Mouse (Mus musculus) testis, adult 2 months (tissue): Measurements from ENCODE around the gene B3gat3. TPM values are rescaled to one million over a fixed set of nuclear protein-coding genes. Genes with fewer than 3 reads are reported as not detected.

Source experiments
- H3K27ac ChIP-seq: fragments of 200-500 bp; 2 replicates; pipeline ENCODE4 v1.5.1; 2012; ENCODE audit warnings: low read depth, low read length; ENCODE audit not compliant: control insufficient read depth, insufficient read depth
- H3K27me3 ChIP-seq: fragments of 200-500 bp; 2 replicates; pipeline ENCODE4 v1.6.1; 2012; ENCODE audit warnings: mild to moderate bottlenecking, low read length, moderate library complexity; ENCODE audit not compliant: control insufficient read depth, insufficient read depth
- H3K36me3 ChIP-seq: fragments of 200-500 bp; 2 replicates; pipeline ENCODE4 v1.6.1; 2012; ENCODE audit warnings: mild to moderate bottlenecking, low read length; ENCODE audit not compliant: control insufficient read depth, insufficient read depth
- H3K4me1 ChIP-seq: fragments of 200-500 bp; 2 replicates; pipeline ENCODE4 v1.6.1; 2012; ENCODE audit warnings: low read length; ENCODE audit not compliant: control insufficient read depth, insufficient read depth
- H3K4me3 ChIP-seq: fragments of 200-500 bp; 2 replicates; pipeline ENCODE4 v1.5.1; 2012; ENCODE audit warnings: low read depth, mild to moderate bottlenecking, low read length, moderate library complexity, mixed read lengths; ENCODE audit not compliant: control insufficient read depth
- CTCF ChIP-seq: fragments of 200-500 bp; IDR thresholded peaks from 2 replicates; pipeline ENCODE4 v1.5.1; 2012; ENCODE audit warnings: low read depth, mild to moderate bottlenecking, inconsistent platforms, low read length, moderate library complexity; ENCODE audit not compliant: control insufficient read depth, insufficient read depth, insufficient replicate concordance
- POLR2A ChIP-seq: fragments of 200-500 bp; IDR thresholded peaks from 2 replicates; pipeline ENCODE4 v1.6.1; 2012; ENCODE audit warnings: low read depth, mild to moderate bottlenecking, inconsistent platforms, low read length, moderate library complexity; ENCODE audit not compliant: control insufficient read depth
- polyA plus RNA-seq: library from polyadenylated mRNA; depleted of rRNA; stranded (reverse); fragments of >200 nt; gene quantifications from 2 replicates; pipeline ENCODE4 v1.2.3, GENCODE M21; 2012

B3gat3 gene
- polyA plus RNA-seq, 1 experiment = 19.5 TPM

GRCm38 (mm10) chr19:8946929-8947328 is 26.8 kb downstream of the B3gat3 start:
- Histone ChIP-seq H3K4me3 (no peak overlapping the region), H3K27me3 (no peaks in the 10 kb centered on the region), H3K27ac (no peak overlapping the region), H3K36me3 (peaks cover 16% of the 10 kb centered on the region), H3K4me1 (no peaks in the 10 kb centered on the region; the same call in 1 of the 2 replicates)
- TF ChIP-seq CTCF = no peak
- no peak for TF ChIP-seq POLR2A

GRCm38 (mm10) chr19:8950190-8950589 is 30.0 kb downstream of the B3gat3 start:
- peaks cover 16% of the 10 kb centered on the region for H3K36me3 ChIP-seq
- TF ChIP-seq POLR2A (no peak), CTCF (no peak)
- H3K27me3 ChIP-seq = no peaks in the 10 kb centered on the region
- no peak overlapping the region for H3K27ac ChIP-seq
- no peaks in the 10 kb centered on the region; the same call in 1 of the 2 replicates for H3K4me1 ChIP-seq
- no peak overlapping the region for H3K4me3 ChIP-seq

GRCm38 (mm10) chr19:8952241-8952640 is 32.1 kb downstream of the B3gat3 start:
- Histone ChIP-seq H3K27ac (no peak overlapping the region), H3K4me1 (no peaks in the 10 kb centered on the region; the same call in 1 of the 2 replicates), H3K36me3 (peaks cover 13% of the 10 kb centered on the region), H3K27me3 (no peaks in the 10 kb centered on the region), H3K4me3 (no peak overlapping the region)
- no peak for TF ChIP-seq CTCF
- TF ChIP-seq POLR2A = no peak

GRCm38 (mm10) chr19:8953135-8954039 is 33.2 kb downstream of the B3gat3 start, which contains the start of gene Tut1:
Gene Tut1 (plus strand): TSS chr19:8953847.
- Histone ChIP-seq H3K36me3 (peaks cover 10% of the 10 kb centered on the region), H3K27me3 (no peaks in the 10 kb centered on the region), H3K27ac (peak within 1 kb of the TSS; percentile 77), H3K4me3 (peak within 1 kb of the TSS; percentile 84), H3K4me1 (no peaks in the 10 kb centered on the region; the same call in 1 of the 2 replicates)
- peak; percentile 87 for TF ChIP-seq POLR2A
- TF ChIP-seq CTCF = no peak

- Histone ChIP-seq H3K27me3 (no peaks in the 10 kb centered on the region), H3K4me3 (peak overlapping the region; percentile 84), H3K4me1 (no peaks in the 10 kb centered on the region; the same call in 1 of the 2 replicates), H3K27ac (peak overlapping the region; percentile 77), H3K36me3 (peaks cover 8% of the 10 kb centered on the region)
- TF ChIP-seq CTCF (no peak), POLR2A (no peak)
Observed at GRCm38 (mm10) chr19:8954171-8954570, 34.0 kb downstream of the B3gat3 start.

- no peaks in the 10 kb centered on the region for H3K27me3 ChIP-seq
- no peak overlapping the region for H3K4me3 ChIP-seq
- H3K27ac ChIP-seq = no peak overlapping the region
- TF ChIP-seq CTCF = no peak
- no peak for TF ChIP-seq POLR2A
- H3K4me1 ChIP-seq = peaks cover 2% of the 10 kb centered on the region
- H3K36me3 ChIP-seq = peaks cover 6% of the 10 kb centered on the region; the same call in 1 of the 2 replicates
Observed at GRCm38 (mm10) chr19:8962256-8962655, 42.1 kb downstream of the B3gat3 start.

GRCm38 (mm10) chr19:8965075-8965474 is 44.9 kb downstream of the B3gat3 start:
- H3K27me3 ChIP-seq = no peaks in the 10 kb centered on the region
- TF ChIP-seq CTCF (no peak), POLR2A (no peak)
- H3K27ac ChIP-seq = peak overlapping the region; percentile 98
- peak overlapping the region; percentile 98 for H3K4me3 ChIP-seq
- peaks cover 4% of the 10 kb centered on the region; the same call in 1 of the 2 replicates for H3K36me3 ChIP-seq
- peaks cover 5% of the 10 kb centered on the region for H3K4me1 ChIP-seq
